Mouse (Mus musculus): ENCODE measurements around the gene Sertm1. TPM values are rescaled to one million over a fixed set of nuclear protein-coding genes. Genes with fewer than 3 reads are reported as not detected.
A peak's percentile ranks its signal among the peaks of the same experiment; 100 is the strongest.

Gene Sertm1
- 0.15 and 0.33 TPM in 2 replicates for polyA plus RNA-seq (2016; fragmentation: Nextera tagmentation; extraction: Ambion mirVana)

GRCm38 (mm10) chr3:54915643-54916071 lies at the start of gene Sertm1:
Sertm1 (minus strand) TSS chr3:54915887.
- peak within 1 kb of the TSS; percentile 91 for H3K4me2 ChIP-seq (replicated peaks)
- ATAC-seq (ENCODE audit: low FRiP score, low read depth) = peak; percentile 100
- H3K9me3 ChIP-seq = no peaks in the 10 kb centered on the region
- H3K27ac ChIP-seq (replicated peaks) = no peak within 1 kb of the TSS
- H3K27me3 ChIP-seq = peaks cover 44% of the 10 kb centered on the region
- H3K9ac ChIP-seq (replicated peaks) = peak within 1 kb of the TSS; percentile 68
- peak within 1 kb of the TSS; percentile 58 for H3K4me3 ChIP-seq
- no peaks in the 10 kb centered on the region for H3K36me3 ChIP-seq
- H3K4me1 ChIP-seq = peaks cover 8% of the 10 kb centered on the region; the same call in 1 of the 2 replicates
- WGBS = under 1% methylated on average over 32 of the region's 38 CpGs

DNA sequence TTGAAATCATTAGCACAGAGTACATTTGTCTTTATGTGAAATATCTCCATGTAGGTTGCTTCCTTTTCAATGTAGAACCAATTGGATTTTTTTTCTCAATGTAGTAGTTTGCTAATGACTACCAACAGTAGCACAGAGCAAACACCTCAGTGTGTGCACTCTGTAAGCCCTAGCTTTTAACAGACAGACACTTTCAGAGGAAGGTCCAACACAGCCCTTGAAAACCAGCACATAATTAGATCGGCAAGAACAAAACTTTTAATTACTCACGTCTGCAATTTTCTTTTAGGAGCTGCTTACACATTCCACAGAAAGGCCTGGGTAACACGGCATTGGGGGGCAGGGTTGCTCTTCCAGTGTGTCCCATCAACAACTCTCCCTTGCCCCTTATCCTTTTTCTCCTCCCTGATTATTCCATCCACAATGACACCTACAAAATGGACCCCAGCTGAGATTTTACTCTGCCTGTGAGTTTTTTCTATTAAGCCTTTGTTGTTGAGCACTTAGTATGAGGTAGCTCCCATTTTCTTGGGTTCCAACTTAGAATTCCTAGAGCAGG lies 49.3 kb upstream of the Sertm1 start:
- whole genome bisulfite sequencing = 21% methylated on average over 3 of the region's 3 CpGs
- ATAC-seq (ENCODE audit: low FRiP score, low read depth) = no peak

DNA sequence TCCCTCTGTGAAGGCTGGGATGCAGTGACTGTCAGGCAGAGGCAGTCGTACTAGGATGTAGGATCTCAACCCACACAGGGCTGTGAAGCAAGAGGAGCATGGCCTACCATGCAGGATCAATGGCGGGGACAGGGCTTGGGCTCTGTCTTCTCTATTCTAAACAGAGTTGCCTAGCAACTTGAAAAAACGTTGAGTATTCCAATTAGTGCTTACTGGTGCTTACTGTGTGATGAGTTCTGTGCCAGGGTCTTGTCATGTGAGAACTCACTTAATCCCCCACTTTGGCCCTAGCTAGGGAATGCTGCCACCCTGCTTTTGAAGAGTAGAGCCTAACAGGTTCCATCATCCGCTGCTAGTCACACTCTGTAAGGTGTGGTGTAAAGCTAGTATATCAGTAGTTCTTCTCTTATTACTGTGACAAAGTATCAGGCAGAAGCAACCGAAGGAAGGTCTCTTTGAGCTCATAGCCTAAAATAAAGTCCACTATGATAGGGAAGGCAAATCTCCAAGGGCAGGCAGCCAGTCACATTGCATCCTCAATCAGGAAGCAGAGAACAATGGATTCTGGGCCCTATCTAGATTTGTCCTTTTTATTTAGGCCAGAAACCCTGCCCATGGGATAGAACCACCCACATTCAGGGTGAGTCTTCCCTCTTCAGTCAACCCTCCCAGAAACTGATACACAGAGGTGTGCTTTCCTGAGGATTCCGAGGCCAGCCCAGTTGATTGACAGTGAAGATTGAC lies 27.6 kb upstream of the Sertm1 start:
- Histone ChIP-seq H3K27me3 (no peaks in the 10 kb centered on the region), H3K4me3 (no peak overlapping the region), H3K4me1 (no peaks in the 10 kb centered on the region), H3K9me3 (no peaks in the 10 kb centered on the region), H3K4me2 (replicated peaks) (no peak overlapping the region), H3K27ac (replicated peaks) (no peak overlapping the region), H3K9ac (replicated peaks) (no peak overlapping the region), H3K36me3 (no peaks in the 10 kb centered on the region)
- 0 out of 2 replicates have a peak, but pooled peaks have one; percentile 16 for ATAC-seq (ENCODE audit: low FRiP score, low read depth)
- WGBS = 64% methylated on average over 6 of the region's 6 CpGs

More for the DNA sequence above, 49.3 kb upstream of the Sertm1 start:
- no peaks in the 10 kb centered on the region for H3K27me3 ChIP-seq
- H3K27ac ChIP-seq (replicated peaks) = peak overlapping the region; percentile 15; the same call in 1 of the 2 replicates
- H3K4me3 ChIP-seq = no peak overlapping the region
- no peak overlapping the region for H3K9ac ChIP-seq (replicated peaks)
- no peaks in the 10 kb centered on the region for H3K36me3 ChIP-seq
- peaks cover 11% of the 10 kb centered on the region for H3K4me1 ChIP-seq
- no peak overlapping the region for H3K4me2 ChIP-seq (replicated peaks)
- H3K9me3 ChIP-seq = no peaks in the 10 kb centered on the region

GRCm38 (mm10) chr3:54934535-54934934 lies 18.8 kb upstream of the Sertm1 start:
- ATAC-seq (ENCODE audit: low FRiP score, low read depth) = no peak
- Histone ChIP-seq H3K4me3 (no peak overlapping the region), H3K27ac (replicated peaks) (no peak overlapping the region), H3K4me1 (no peaks in the 10 kb centered on the region), H3K9me3 (no peaks in the 10 kb centered on the region), H3K9ac (replicated peaks) (no peak overlapping the region), H3K36me3 (no peaks in the 10 kb centered on the region), H3K4me2 (replicated peaks) (no peak overlapping the region), H3K27me3 (no peaks in the 10 kb centered on the region)
- WGBS = 76% methylated on average over 4 of the region's 4 CpGs

- no peaks in the 10 kb centered on the region for H3K36me3 ChIP-seq
- H3K4me2 ChIP-seq (replicated peaks) = no peak overlapping the region
- no peaks in the 10 kb centered on the region for H3K4me1 ChIP-seq
- no peak overlapping the region for H3K27ac ChIP-seq (replicated peaks)
- H3K4me3 ChIP-seq = no peak overlapping the region
- no peaks in the 10 kb centered on the region for H3K9me3 ChIP-seq
- no peak for ATAC-seq (ENCODE audit: low FRiP score, low read depth)
- no peaks in the 10 kb centered on the region for H3K27me3 ChIP-seq
- 86% methylated on average over 4 of the region's 4 CpGs for whole genome bisulfite sequencing
- H3K9ac ChIP-seq (replicated peaks) = no peak overlapping the region
Observed at GRCm38 (mm10) chr3:54932599-54932998, 16.9 kb upstream of the Sertm1 start.

- no peak for ATAC-seq (ENCODE audit: low FRiP score, low read depth)
- no peak overlapping the region for H3K9ac ChIP-seq (replicated peaks)
Observed at GRCm38 (mm10) chr3:54920425-54920824, 4.7 kb upstream of the Sertm1 start.

GRCm38 (mm10) chr3:54914845-54915642 lies 643 bp downstream of the Sertm1 start:
- Histone ChIP-seq H3K27me3 (peaks cover 44% of the 10 kb centered on the region), H3K36me3 (no peaks in the 10 kb centered on the region), H3K9ac (replicated peaks) (peak overlapping the region; percentile 68), H3K4me3 (peak overlapping the region; percentile 58), H3K4me2 (replicated peaks) (peak overlapping the region; percentile 91), H3K9me3 (no peaks in the 10 kb centered on the region), H3K27ac (replicated peaks) (no peak overlapping the region), H3K4me1 (peaks cover 8% of the 10 kb centered on the region; the same call in 1 of the 2 replicates)
- peak; percentile 38 for ATAC-seq (ENCODE audit: low FRiP score, low read depth)
- WGBS = 2% methylated on average over 31 of the region's 31 CpGs

More at GRCm38 (mm10) chr3:54920425-54920824, 4.7 kb upstream of the Sertm1 start:
- no peak overlapping the region for H3K27ac ChIP-seq (replicated peaks)
- H3K36me3 ChIP-seq = no peaks in the 10 kb centered on the region
- 81% methylated on average over 3 of the region's 3 CpGs for WGBS
- H3K9me3 ChIP-seq = no peaks in the 10 kb centered on the region
- H3K27me3 ChIP-seq = peaks cover 21% of the 10 kb centered on the region
- 0 out of 2 replicates have a peak, but pooled peaks cover 2% of the 10 kb centered on the region for H3K4me1 ChIP-seq
- H3K4me2 ChIP-seq (replicated peaks) = no peak overlapping the region
- no peak overlapping the region for H3K4me3 ChIP-seq

DNA sequence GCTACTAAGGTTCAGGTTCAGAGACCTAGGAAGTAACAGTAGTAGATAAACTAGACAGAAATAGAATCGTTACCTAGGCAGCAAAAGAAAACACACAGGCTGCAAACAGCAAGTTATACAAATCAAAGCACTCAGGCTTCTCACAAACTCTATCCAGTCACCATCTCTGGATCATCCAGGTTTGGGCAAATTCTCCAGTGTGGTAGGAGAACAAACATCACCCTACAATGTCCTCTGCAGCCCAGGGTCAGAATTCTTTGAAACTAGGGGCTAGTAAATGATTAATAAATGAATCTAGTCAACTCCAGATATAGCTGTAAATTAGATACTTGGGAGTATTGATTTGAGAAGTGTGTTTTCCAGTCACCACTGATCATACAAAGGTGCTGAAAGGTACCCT lies 6.8 kb downstream of the Sertm1 start:
- ATAC-seq (ENCODE audit: low FRiP score, low read depth) = no peak
- peaks cover 8% of the 10 kb centered on the region for H3K27me3 ChIP-seq
- 92% methylated on average over 1 of the region's 1 CpGs for WGBS
- H3K9ac ChIP-seq (replicated peaks) = no peak overlapping the region
- no peaks in the 10 kb centered on the region for H3K4me1 ChIP-seq
- H3K4me3 ChIP-seq = no peak overlapping the region
- no peak overlapping the region for H3K27ac ChIP-seq (replicated peaks)
- no peaks in the 10 kb centered on the region for H3K9me3 ChIP-seq
- H3K36me3 ChIP-seq = no peaks in the 10 kb centered on the region
- H3K4me2 ChIP-seq (replicated peaks) = no peak overlapping the region

- 90% methylated on average over 10 of the region's 10 CpGs for WGBS
Observed at GRCm38 (mm10) chr3:54897974-54898373, 17.7 kb downstream of the Sertm1 start.

GRCm38 (mm10) chr3:54894891-54895290 lies 20.8 kb downstream of the Sertm1 start:
- WGBS = 81% methylated on average over 1 of the region's 1 CpGs
- Histone ChIP-seq H3K36me3 (no peaks in the 10 kb centered on the region), H3K27ac (replicated peaks) (no peak overlapping the region), H3K4me2 (replicated peaks) (no peak overlapping the region), H3K27me3 (no peaks in the 10 kb centered on the region), H3K9me3 (no peaks in the 10 kb centered on the region), H3K4me3 (no peak overlapping the region), H3K9ac (replicated peaks) (no peak overlapping the region), H3K4me1 (peaks cover 5% of the 10 kb centered on the region)
- no peak for ATAC-seq (ENCODE audit: low FRiP score, low read depth)

More at GRCm38 (mm10) chr3:54897974-54898373, 17.7 kb downstream of the Sertm1 start:
- no peaks in the 10 kb centered on the region for H3K9me3 ChIP-seq
- no peaks in the 10 kb centered on the region for H3K27me3 ChIP-seq
- H3K4me2 ChIP-seq (replicated peaks) = no peak overlapping the region
- H3K27ac ChIP-seq (replicated peaks) = no peak overlapping the region
- no peak for ATAC-seq (ENCODE audit: low FRiP score, low read depth)
- no peaks in the 10 kb centered on the region for H3K4me1 ChIP-seq
- H3K9ac ChIP-seq (replicated peaks) = no peak overlapping the region
- no peak overlapping the region for H3K4me3 ChIP-seq
- no peaks in the 10 kb centered on the region for H3K36me3 ChIP-seq

GRCm38 (mm10) chr3:54892218-54892617 lies 23.5 kb downstream of the Sertm1 start:
- no peaks in the 10 kb centered on the region for H3K36me3 ChIP-seq
- 32% methylated on average over 4 of the region's 4 CpGs for WGBS
- H3K4me3 ChIP-seq = no peak overlapping the region
- H3K9ac ChIP-seq (replicated peaks) = no peak overlapping the region
- H3K4me2 ChIP-seq (replicated peaks) = no peak overlapping the region
- peaks cover 5% of the 10 kb centered on the region for H3K4me1 ChIP-seq
- no peaks in the 10 kb centered on the region for H3K27me3 ChIP-seq
- no peak overlapping the region for H3K27ac ChIP-seq (replicated peaks)
- no peaks in the 10 kb centered on the region for H3K9me3 ChIP-seq
- ATAC-seq (ENCODE audit: low FRiP score, low read depth) = no peak

DNA sequence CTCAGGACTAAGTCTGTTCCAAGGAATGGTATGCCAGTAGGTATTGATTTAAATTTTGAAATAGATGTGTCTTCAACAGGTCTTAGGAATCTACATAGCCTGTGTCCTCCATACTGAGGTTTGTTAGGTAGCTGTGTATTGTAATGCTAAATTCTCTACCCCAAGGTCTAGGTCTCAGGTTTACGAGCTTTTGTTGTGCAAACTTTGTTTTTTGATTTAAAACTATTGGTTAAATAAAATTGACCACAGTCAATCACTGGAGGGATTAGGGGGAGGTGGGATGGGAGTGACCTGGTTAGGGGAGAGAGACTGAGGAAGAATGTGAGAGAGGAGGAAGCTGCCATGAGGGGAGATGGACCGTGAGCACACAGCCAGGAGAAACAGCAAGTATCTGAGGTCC lies 29.2 kb downstream of the Sertm1 start:
- no peak overlapping the region for H3K4me3 ChIP-seq
- H3K9me3 ChIP-seq = no peaks in the 10 kb centered on the region
- no peaks in the 10 kb centered on the region for H3K4me1 ChIP-seq
- no peaks in the 10 kb centered on the region for H3K27me3 ChIP-seq
- no peak overlapping the region for H3K27ac ChIP-seq (replicated peaks)
- ATAC-seq (ENCODE audit: low FRiP score, low read depth) = no peak
- no peak overlapping the region for H3K4me2 ChIP-seq (replicated peaks)
- H3K36me3 ChIP-seq = no peaks in the 10 kb centered on the region
- WGBS = 90% methylated on average over 2 of the region's 2 CpGs
- H3K9ac ChIP-seq (replicated peaks) = no peak overlapping the region
